Mouse (Mus musculus) testis, adult 2 months (tissue): ENCODE results near the gene Numa1. TPM values are rescaled to one million over a fixed set of nuclear protein-coding genes. Genes with fewer than 3 reads are reported as not detected.
A peak's percentile ranks its signal among the peaks of the same experiment; 100 is the strongest.

ENCODE experiments used
- H3K27ac ChIP-seq: fragments of 200-500 bp; 2 replicates; pipeline ENCODE4 v1.5.1; 2012; ENCODE audit warnings: low read depth, low read length; ENCODE audit not compliant: control insufficient read depth, insufficient read depth
- H3K27me3 ChIP-seq: fragments of 200-500 bp; 2 replicates; pipeline ENCODE4 v1.6.1; 2012; ENCODE audit warnings: mild to moderate bottlenecking, low read length, moderate library complexity; ENCODE audit not compliant: control insufficient read depth, insufficient read depth
- H3K36me3 ChIP-seq: fragments of 200-500 bp; 2 replicates; pipeline ENCODE4 v1.6.1; 2012; ENCODE audit warnings: mild to moderate bottlenecking, low read length; ENCODE audit not compliant: control insufficient read depth, insufficient read depth
- H3K4me1 ChIP-seq: fragments of 200-500 bp; 2 replicates; pipeline ENCODE4 v1.6.1; 2012; ENCODE audit warnings: low read length; ENCODE audit not compliant: control insufficient read depth, insufficient read depth
- H3K4me3 ChIP-seq: fragments of 200-500 bp; 2 replicates; pipeline ENCODE4 v1.5.1; 2012; ENCODE audit warnings: low read depth, mild to moderate bottlenecking, low read length, moderate library complexity, mixed read lengths; ENCODE audit not compliant: control insufficient read depth
- CTCF ChIP-seq: fragments of 200-500 bp; IDR thresholded peaks from 2 replicates; pipeline ENCODE4 v1.5.1; 2012; ENCODE audit warnings: low read depth, mild to moderate bottlenecking, inconsistent platforms, low read length, moderate library complexity; ENCODE audit not compliant: control insufficient read depth, insufficient read depth, insufficient replicate concordance
- POLR2A ChIP-seq: fragments of 200-500 bp; IDR thresholded peaks from 2 replicates; pipeline ENCODE4 v1.6.1; 2012; ENCODE audit warnings: low read depth, mild to moderate bottlenecking, inconsistent platforms, low read length, moderate library complexity; ENCODE audit not compliant: control insufficient read depth
- polyA plus RNA-seq: library from polyadenylated mRNA; depleted of rRNA; stranded (reverse); fragments of >200 nt; gene quantifications from 2 replicates; pipeline ENCODE4 v1.2.3, GENCODE M21; 2012

Gene Numa1
- polyA plus RNA-seq, 1 experiment: 21.9 TPM

- TF ChIP-seq CTCF (no peak), POLR2A (no peak)
- Histone ChIP-seq H3K36me3 (no peaks in the 10 kb centered on the region; the same call in 1 of the 2 replicates), H3K27me3 (no peaks in the 10 kb centered on the region), H3K4me3 (no peak overlapping the region), H3K4me1 (peaks cover 2% of the 10 kb centered on the region; the same call in 1 of the 2 replicates), H3K27ac (no peak overlapping the region)
Measured at GRCm38 (mm10) chr7:101901969-101902368, 31.9 kb upstream of the Numa1 start.

- Histone ChIP-seq H3K4me3 (no peak overlapping the region), H3K27me3 (no peaks in the 10 kb centered on the region), H3K27ac (no peak overlapping the region), H3K36me3 (no peaks in the 10 kb centered on the region; the same call in 1 of the 2 replicates), H3K4me1 (no peaks in the 10 kb centered on the region)
- TF ChIP-seq POLR2A (no peak), CTCF (no peak)
Measured at GRCm38 (mm10) chr7:101902846-101903245, 31.1 kb upstream of the Numa1 start.

GRCm38 (mm10) chr7:101905561-101906286, 28.2 kb upstream of the Numa1 start, which contains the start of gene Lamtor1:
Lamtor1 (plus strand) TSS chr7:101905904.
- Histone ChIP-seq H3K4me1 (no peaks in the 10 kb centered on the region), H3K27me3 (no peaks in the 10 kb centered on the region), H3K4me3 (peak within 1 kb of the TSS; percentile 100), H3K36me3 (no peaks in the 10 kb centered on the region; the same call in 1 of the 2 replicates), H3K27ac (peak within 1 kb of the TSS; percentile 98)
- TF ChIP-seq POLR2A (peak; percentile 85), CTCF (no peak)

- Histone ChIP-seq H3K4me3 (peak within 1 kb of the TSS; percentile 100), H3K36me3 (no peaks in the 10 kb centered on the region), H3K27ac (peak within 1 kb of the TSS; percentile 98), H3K27me3 (no peaks in the 10 kb centered on the region), H3K4me1 (no peaks in the 10 kb centered on the region)
- no peak for TF ChIP-seq CTCF
- no peak for TF ChIP-seq POLR2A
Measured at GRCm38 (mm10) chr7:101906287-101906681, 27.6 kb upstream of the Numa1 start, which contains the start of gene Tomt. Tomt (minus strand) TSS chr7:101906359.

- TF ChIP-seq POLR2A: no peak
- H3K4me1 ChIP-seq: no peaks in the 10 kb centered on the region
- H3K36me3 ChIP-seq: no peaks in the 10 kb centered on the region
- H3K4me3 ChIP-seq: peak overlapping the region; percentile 100
- H3K27ac ChIP-seq: no peak overlapping the region; the same call in 1 of the 2 replicates
- no peaks in the 10 kb centered on the region for H3K27me3 ChIP-seq
Measured at GRCm38 (mm10) chr7:101906696-101907095, 27.2 kb upstream of the Numa1 start.

GRCm38 (mm10) chr7:101908367-101908766, 25.5 kb upstream of the Numa1 start:
- Histone ChIP-seq H3K4me1 (no peaks in the 10 kb centered on the region), H3K27ac (no peak overlapping the region), H3K36me3 (no peaks in the 10 kb centered on the region; the same call in 1 of the 2 replicates), H3K27me3 (no peaks in the 10 kb centered on the region), H3K4me3 (no peak overlapping the region)
- no peak for TF ChIP-seq CTCF
- TF ChIP-seq POLR2A: no peak

- Histone ChIP-seq H3K27ac (no peak overlapping the region), H3K4me1 (no peaks in the 10 kb centered on the region), H3K27me3 (no peaks in the 10 kb centered on the region), H3K4me3 (no peak overlapping the region), H3K36me3 (no peaks in the 10 kb centered on the region; the same call in 1 of the 2 replicates)
- TF ChIP-seq POLR2A (no peak), CTCF (no peak)
Measured at GRCm38 (mm10) chr7:101910138-101910537, 23.8 kb upstream of the Numa1 start.

- H3K4me3 ChIP-seq: no peak overlapping the region
- no peak for TF ChIP-seq CTCF
- TF ChIP-seq POLR2A: no peak
- no peaks in the 10 kb centered on the region; the same call in 1 of the 2 replicates for H3K36me3 ChIP-seq
- H3K27me3 ChIP-seq: no peaks in the 10 kb centered on the region
- no peak overlapping the region for H3K27ac ChIP-seq
- H3K4me1 ChIP-seq: no peaks in the 10 kb centered on the region
Measured at GRCm38 (mm10) chr7:101911982-101912381, 21.9 kb upstream of the Numa1 start.
